Mouse (Mus musculus) midbrain, embryonic 14.5 days (tissue): ENCODE data around the gene Atg13. TPM values are rescaled to one million over a fixed set of nuclear protein-coding genes. Genes with fewer than 3 reads are reported as not detected.

Experiments
- ATAC-seq: fragments of 200-750 bp; cut with Nextera tagmentation; 2 replicates; pipeline ENCODE4 v1.8.0; 2017; ENCODE audit warnings: moderate number of reproducible peaks, moderate library complexity; ENCODE audit not compliant: low FRiP score, low TSS enrichment
- DNase-seq: peaks from one replicate; pipeline ENCODE4 v3.0.0-alpha.2; 2015
- H3K27ac ChIP-seq: fragments of 300-500 bp; sonication (generic); replicated peaks from 2 replicates; pipeline ENCODE4 v1.5.1; 2014; ENCODE audit warnings: mild to moderate bottlenecking, low read depth, low read length, moderate library complexity
- H3K27me3 ChIP-seq: fragments of 300-500 bp; sonication (generic); 2 replicates; pipeline ENCODE4 v1.6.1; 2014; ENCODE audit warnings: low read length, control low read depth, mixed read lengths; ENCODE audit not compliant: control insufficient read depth, insufficient read depth
- H3K36me3 ChIP-seq: fragments of 300-500 bp; sonication (generic); 2 replicates; pipeline ENCODE4 v1.6.1; 2014; ENCODE audit warnings: low read length, control low read depth; ENCODE audit not compliant: control insufficient read depth, insufficient read depth
- H3K4me1 ChIP-seq: fragments of 300-500 bp; sonication (generic); 2 replicates; pipeline ENCODE4 v1.6.1; 2014; ENCODE audit warnings: mild to moderate bottlenecking, antibody characterized with exemption, low read length, control low read depth; ENCODE audit not compliant: control insufficient read depth, insufficient read depth
- H3K4me2 ChIP-seq: fragments of 300-500 bp; sonication (generic); 2 replicates; pipeline ENCODE4 v1.6.1; 2014; ENCODE audit warnings: mild to moderate bottlenecking, low read length, moderate library complexity
- H3K4me3 ChIP-seq: fragments of 300-500 bp; sonication (generic); replicated peaks from 2 replicates; pipeline ENCODE4 v1.5.1; 2014; ENCODE audit warnings: low read depth, low read length
- H3K9ac ChIP-seq: fragments of 300-500 bp; sonication (generic); replicated peaks from 2 replicates; pipeline ENCODE4 v1.6.1; 2014; ENCODE audit warnings: mild to moderate bottlenecking, low read length, moderate library complexity
- H3K9me3 ChIP-seq: fragments of 300-500 bp; sonication (generic); 2 replicates; pipeline ENCODE4 v1.6.1; 2016; ENCODE audit warnings: low read length, control low read depth, mixed read lengths; ENCODE audit not compliant: control insufficient read depth
- WGBS: fragments of 180-500 bp; shearing (Covaris S2); extraction: QIAGEN DNeasy Blood & Tissue Kit; methylation state at CpG from one replicate; pipeline ENCODE4 v1.1.7; 2014; 5-methylcytosine and 5-hydroxymethylcytosine counted together
- polyA plus RNA-seq: library from polyadenylated mRNA; unstranded; fragments of >200 nt; fragmentation: Nextera tagmentation; extraction: Ambion mirVana; gene quantifications from 2 replicates; pipeline ENCODE4 v1.2.1, GENCODE M21; 2014

Gene Atg13
- polyA plus RNA-seq = 36.3 and 45.0 TPM in 2 replicates

GRCm38 (mm10) chr2:91710272-91711234 lies at the start of gene Atg13, which contains the start of gene Harbi1:
Gene Atg13 (minus strand): TSS chr2:91710576.
Gene Harbi1 (plus strand): TSS chr2:91710852.
- H3K4me1 ChIP-seq = peaks cover 16% of the 10 kb centered on the region
- H3K36me3 ChIP-seq = no peaks in the 10 kb centered on the region
- H3K27ac ChIP-seq = peak within 1 kb of the TSS; percentile 83
- ATAC-seq (peak; percentile 99), DNase-seq (peak; percentile 97)
- peak within 1 kb of the TSS; percentile 80 for H3K9ac ChIP-seq
- H3K9me3 ChIP-seq = no peaks in the 10 kb centered on the region
- WGBS = under 1% methylated on average over 66 of the region's 66 CpGs
- peak within 1 kb of the TSS; percentile 86 for H3K4me2 ChIP-seq
- H3K4me3 ChIP-seq = peak within 1 kb of the TSS; percentile 93
- H3K27me3 ChIP-seq = no peaks in the 10 kb centered on the region

- ATAC-seq (no peak), DNase-seq (no peak)
- WGBS = 74% methylated on average over 2 of the region's 2 CpGs
Observed at GRCm38 (mm10) chr2:91749811-91750261, 39.5 kb upstream of the Atg13 start.

GRCm38 (mm10) chr2:91744686-91745085 lies 34.3 kb upstream of the Atg13 start:
- Histone ChIP-seq H3K4me2 (no peak overlapping the region), H3K36me3 (no peaks in the 10 kb centered on the region), H3K27me3 (no peaks in the 10 kb centered on the region), H3K9ac (no peak overlapping the region), H3K4me3 (no peak overlapping the region), H3K9me3 (no peaks in the 10 kb centered on the region), H3K27ac (no peak overlapping the region), H3K4me1 (no peaks in the 10 kb centered on the region)
- ATAC-seq (no peak), DNase-seq (no peak)
- WGBS = 84% methylated on average over 5 of the region's 5 CpGs

More at GRCm38 (mm10) chr2:91749811-91750261, 39.5 kb upstream of the Atg13 start:
- Histone ChIP-seq H3K27me3 (no peaks in the 10 kb centered on the region), H3K9ac (no peak overlapping the region), H3K4me1 (no peaks in the 10 kb centered on the region), H3K27ac (no peak overlapping the region), H3K36me3 (no peaks in the 10 kb centered on the region), H3K4me3 (no peak overlapping the region), H3K4me2 (no peak overlapping the region), H3K9me3 (no peaks in the 10 kb centered on the region)

DNA sequence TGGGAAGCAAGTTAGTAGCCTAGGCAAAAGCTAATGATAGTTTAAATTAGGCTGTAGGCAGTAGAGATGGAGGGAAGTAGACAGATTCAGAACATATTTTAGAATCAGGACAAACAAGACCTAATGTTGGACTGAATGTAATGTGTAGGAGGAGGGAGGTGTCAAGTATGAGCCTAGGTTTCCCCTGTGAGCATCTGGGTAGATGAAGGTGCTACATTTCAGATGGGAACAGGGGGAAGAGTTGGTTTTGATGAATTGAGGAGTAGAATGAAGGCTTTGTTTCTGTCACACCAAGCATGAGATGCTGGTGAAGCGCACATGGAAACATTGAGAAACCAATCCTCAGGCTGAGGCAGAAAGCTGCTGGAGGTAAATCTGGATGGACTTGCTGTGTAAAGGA lies 29.2 kb upstream of the Atg13 start:
- DNase-seq (no peak), ATAC-seq (no peak)
- H3K9ac ChIP-seq = no peak overlapping the region
- WGBS = 98% methylated on average over 1 of the region's 1 CpGs
- no peaks in the 10 kb centered on the region for H3K27me3 ChIP-seq
- no peak overlapping the region for H3K27ac ChIP-seq
- H3K9me3 ChIP-seq = no peaks in the 10 kb centered on the region
- H3K4me1 ChIP-seq = no peaks in the 10 kb centered on the region
- no peaks in the 10 kb centered on the region for H3K36me3 ChIP-seq
- H3K4me3 ChIP-seq = no peak overlapping the region
- no peak overlapping the region for H3K4me2 ChIP-seq

DNA sequence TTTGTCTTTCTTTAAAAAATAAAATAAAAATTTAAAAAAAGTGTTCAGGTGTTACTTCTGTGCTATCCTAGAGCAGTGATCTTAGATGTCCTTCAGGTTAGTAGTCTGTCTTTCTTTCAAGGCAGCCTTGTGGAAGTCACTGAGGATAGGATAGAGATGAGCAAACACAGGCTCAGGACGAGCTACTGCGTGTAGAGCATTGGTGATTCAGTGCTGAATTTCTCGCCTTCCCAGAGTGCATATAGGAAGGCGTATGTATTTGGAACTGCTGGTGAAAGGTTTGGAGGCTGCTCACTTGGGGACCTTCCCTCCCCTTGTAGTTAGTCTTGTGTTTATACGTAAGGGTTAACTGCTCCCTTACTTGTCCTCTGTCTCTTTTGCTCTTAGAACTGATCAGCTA lies 24.8 kb upstream of the Atg13 start:
- Histone ChIP-seq H3K4me3 (no peak overlapping the region), H3K4me1 (0 out of 2 replicates have a peak, but pooled peaks cover 3% of the 10 kb centered on the region), H3K4me2 (no peak overlapping the region), H3K9ac (no peak overlapping the region), H3K27ac (no peak overlapping the region), H3K27me3 (no peaks in the 10 kb centered on the region), H3K36me3 (no peaks in the 10 kb centered on the region), H3K9me3 (no peaks in the 10 kb centered on the region)
- ATAC-seq (no peak), DNase-seq (no peak)
- WGBS = 94% methylated on average over 5 of the region's 5 CpGs

DNA sequence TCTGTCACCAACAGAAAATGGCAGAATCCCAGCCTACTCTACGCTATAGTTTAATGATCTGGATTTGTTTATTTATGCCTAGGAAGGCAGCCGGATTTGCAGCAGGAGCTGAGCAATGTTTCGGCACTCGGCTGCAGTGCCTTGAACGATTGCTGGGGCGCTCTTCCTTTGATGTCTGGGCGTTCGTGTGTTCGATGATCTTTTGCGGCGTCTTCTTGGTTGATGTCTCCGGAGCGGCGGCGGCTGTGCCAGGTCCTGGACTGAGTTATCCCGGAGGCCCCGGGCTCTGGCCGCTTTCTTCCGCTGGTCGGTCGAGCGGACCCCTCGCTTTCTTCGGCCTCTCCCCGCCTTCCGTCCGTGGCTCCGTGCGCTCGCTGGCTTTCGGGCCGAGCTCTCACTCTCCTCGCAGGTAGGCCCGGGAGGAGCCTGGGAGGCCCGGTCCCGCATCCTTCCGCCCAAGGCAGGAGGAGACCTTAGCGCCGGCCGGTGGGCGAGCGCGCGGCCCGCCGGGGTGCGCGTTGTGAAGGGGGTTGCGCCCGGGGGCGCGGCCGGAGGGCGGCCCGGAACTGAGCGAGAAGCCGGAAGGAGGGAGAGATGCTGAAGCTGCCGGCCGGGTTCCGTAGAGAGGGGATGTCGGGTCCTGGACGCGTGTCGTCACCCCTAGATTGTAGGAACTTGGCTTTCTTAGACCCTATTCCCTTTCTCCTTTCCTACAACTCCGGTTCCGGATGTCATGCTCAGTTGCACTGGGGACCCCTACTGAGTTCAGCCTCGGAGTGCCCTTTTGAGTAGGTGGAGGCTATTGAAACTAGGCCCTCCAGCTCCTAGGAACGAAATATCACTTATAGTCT lies 19.8 kb upstream of the Atg13 start, which contains the start of gene Ambra1:
Gene Ambra1 (plus strand): TSS at position 164 of the 851 bp plus-strand sequence.
- Histone ChIP-seq H3K4me2 (peak within 1 kb of the TSS; percentile 68), H3K4me1 (0 out of 2 replicates have a peak, but pooled peaks cover 3% of the 10 kb centered on the region), H3K9me3 (no peaks in the 10 kb centered on the region), H3K27ac (peak within 1 kb of the TSS; percentile 94), H3K27me3 (no peaks in the 10 kb centered on the region), H3K36me3 (no peaks in the 10 kb centered on the region), H3K9ac (peak within 1 kb of the TSS; percentile 97), H3K4me3 (peak within 1 kb of the TSS; percentile 99)
- DNase-seq (peak; percentile 96), ATAC-seq (peak; percentile 89)
- WGBS = under 1% methylated on average over 66 of the region's 68 CpGs

- no peaks in the 10 kb centered on the region for H3K9me3 ChIP-seq
- peak overlapping the region; percentile 68 for H3K4me2 ChIP-seq
- H3K4me1 ChIP-seq = 0 out of 2 replicates have a peak, but pooled peaks cover 3% of the 10 kb centered on the region
- DNase-seq = no peak
- H3K27ac ChIP-seq = no peak overlapping the region; the same call in 1 of the 2 replicates
- no peaks in the 10 kb centered on the region for H3K27me3 ChIP-seq
- H3K4me3 ChIP-seq = peak overlapping the region; percentile 99
- no peaks in the 10 kb centered on the region for H3K36me3 ChIP-seq
- 18% methylated on average over 4 of the region's 4 CpGs for whole genome bisulfite sequencing
- peak; percentile 2; the same call in 1 of the 2 replicates for ATAC-seq
- peak overlapping the region; percentile 97; the same call in 1 of the 2 replicates for H3K9ac ChIP-seq
Observed at GRCm38 (mm10) chr2:91729571-91729970, 19.2 kb upstream of the Atg13 start.

- ATAC-seq (no peak), DNase-seq (no peak)
- Histone ChIP-seq H3K9ac (no peak overlapping the region), H3K4me3 (no peak overlapping the region), H3K4me1 (0 out of 2 replicates have a peak, but pooled peaks cover 3% of the 10 kb centered on the region), H3K4me2 (no peak overlapping the region), H3K27ac (no peak overlapping the region), H3K36me3 (no peaks in the 10 kb centered on the region), H3K27me3 (no peaks in the 10 kb centered on the region), H3K9me3 (no peaks in the 10 kb centered on the region)
- WGBS = 90% methylated on average over 3 of the region's 3 CpGs
Observed at GRCm38 (mm10) chr2:91727011-91727410, 16.6 kb upstream of the Atg13 start.
